Comparison of ENCODE assay signal across 8 mouse cellular contexts in genomic region chr14:27173178-27173803, GRCm38 (mm10). TPM values are rescaled to one million over a fixed set of nuclear protein-coding genes. Genes with fewer than 3 reads are reported as not detected.
DNase-seq lines count a peak whose midpoint lies in the region.

No protein-coding gene starts in this region.

- DNase-seq in urinary bladder, postnatal 14 days (ENCODE audit: low spot score) = peak; percentile 72
- DNase-seq in urinary bladder, adult 2 months (ENCODE audit: low spot score) = no peak
- DNase-seq in gastrocnemius, postnatal 10 days = peak; percentile 42
- DNase-seq in kidney, postnatal 36 days = peak; percentile 69 to 72
- DNase-seq in urinary bladder, postnatal 36 days (ENCODE audit: low spot score in 2 of 2) = peak; percentile 65 to 66
- no peak for DNase-seq in ovary, postnatal 14 days (ENCODE audit: low spot score)
- DNase-seq in layer of hippocampus, postnatal 14 days (ENCODE audit: low spot score in 2 of 2) = no peak
- DNase-seq in thymus, postnatal 4 days = no peak

RNA-seq across cellular contexts. Expression of gene Arhgef3, which starts 58.6 kb away (rescaled TPM):
- 30.4 and 36.6 TPM in 2 replicates for polyA plus RNA-seq in urinary bladder, adult 2 months (2012; rRNA removed)
- total RNA-seq in gastrocnemius, postnatal 10 days (2021) = 10 to 100 TPM; 15.6 to 18.1 TPM
- total RNA-seq in layer of hippocampus, postnatal 14 days (2021) = 10 to 100 TPM; 53.9 to 55.8 TPM

Comparison
In these comparisons a context has a peak if more than half of its experiments do, and no peak if none do; other contexts are left out.
1. DNase-seq: peak in urinary bladder, postnatal 14 days (single experiment), gastrocnemius, postnatal 10 days (single experiment), kidney, postnatal 36 days (2 of 2) and urinary bladder, postnatal 36 days (2 of 2); none in urinary bladder, adult 2 months (single experiment), ovary, postnatal 14 days (single experiment), layer of hippocampus, postnatal 14 days (0 of 2) and thymus, postnatal 4 days (single experiment).